Mouse (Mus musculus): ENCODE data around the gene Exoc3l2.

DNA sequence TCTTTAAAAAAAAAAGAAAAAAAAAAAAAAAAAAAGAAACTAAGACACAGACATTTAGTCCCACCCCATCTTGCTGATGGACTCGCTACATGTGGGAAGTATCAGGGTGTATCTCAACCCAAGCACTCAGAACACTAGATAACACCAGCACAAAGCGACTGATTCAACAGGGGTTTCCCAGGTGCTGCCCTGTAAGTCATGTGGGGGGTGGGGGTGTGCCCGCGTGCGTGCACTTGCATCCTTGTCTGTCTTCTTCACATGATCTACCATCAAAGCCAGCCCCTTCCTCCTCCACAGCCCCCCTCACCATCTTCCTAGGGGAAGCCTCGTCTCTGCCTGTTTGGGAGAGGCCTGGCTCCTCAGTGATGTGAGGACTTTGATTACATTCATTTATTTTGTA lies 49.2 kb downstream of the Exoc3l2 start:
- no peak for TF ChIP-seq POLR2A (IDR thresholded peaks at IDR 0.05; ENCODE audit: low read depth, low read length)
- no peak for TF ChIP-seq CTCF (conservative IDR thresholded peaks at IDR 0.05; ENCODE audit: insufficient read depth, insufficient read length, low read depth, low read length)

All from kidney, adult 2 months (tissue).